Mouse (Mus musculus): ENCODE data around the gene Enc1. TPM values are rescaled to one million over a fixed set of nuclear protein-coding genes. Genes with fewer than 3 reads are reported as not detected.

Enc1 gene
- polyA plus RNA-seq (2012; rRNA removed), result 12.9 and 13.8 TPM in 2 replicates

- no peak for DNase-seq (ENCODE audit: low read depth)
Measured at GRCm38 (mm10) chr13:97240965-97241786, at the start of gene Enc1. Gene Enc1, plus strand, starts transcription at chr13:97241105.

- DNase-seq (ENCODE audit: low read depth), result no peak
Measured at GRCm38 (mm10) chr13:97192649-97193048, 48.3 kb upstream of the Enc1 start.

GRCm38 (mm10) chr13:97193420-97193819, 47.5 kb upstream of the Enc1 start:
- no peak for DNase-seq (ENCODE audit: low read depth)

- no peak for DNase-seq (ENCODE audit: low read depth)
Measured at GRCm38 (mm10) chr13:97196186-97196924, 44.5 kb upstream of the Enc1 start.

GRCm38 (mm10) chr13:97196925-97197218, 44.0 kb upstream of the Enc1 start:
- DNase-seq (ENCODE audit: low read depth), result no peak

GRCm38 (mm10) chr13:97197932-97198562, 42.9 kb upstream of the Enc1 start, which contains the start of gene Hexb:
Gene Hexb, minus strand, starts transcription at chr13:97198357.
- peak; percentile 24 for DNase-seq (ENCODE audit: low read depth)

GRCm38 (mm10) chr13:97199123-97199522, 41.8 kb upstream of the Enc1 start:
- DNase-seq (ENCODE audit: low read depth), result no peak

- DNase-seq (ENCODE audit: low read depth), result no peak
Measured at GRCm38 (mm10) chr13:97201076-97201475, 39.8 kb upstream of the Enc1 start.

GRCm38 (mm10) chr13:97201896-97202295, 39.0 kb upstream of the Enc1 start:
- no peak for DNase-seq (ENCODE audit: low read depth)

- peak; percentile 52 for DNase-seq (ENCODE audit: low read depth)
Measured at GRCm38 (mm10) chr13:97205052-97205701, 35.7 kb upstream of the Enc1 start.

- no peak for DNase-seq (ENCODE audit: low read depth)
Measured at GRCm38 (mm10) chr13:97206046-97206445, 34.9 kb upstream of the Enc1 start.

GRCm38 (mm10) chr13:97207472-97208111, 33.3 kb upstream of the Enc1 start:
- DNase-seq (ENCODE audit: low read depth), result no peak

GRCm38 (mm10) chr13:97208112-97208478, 32.8 kb upstream of the Enc1 start:
- no peak for DNase-seq (ENCODE audit: low read depth)

GRCm38 (mm10) chr13:97208500-97209010, 32.4 kb upstream of the Enc1 start:
- no peak for DNase-seq (ENCODE audit: low read depth)

- DNase-seq (ENCODE audit: low read depth), result no peak
Measured at GRCm38 (mm10) chr13:97214583-97215268, 26.2 kb upstream of the Enc1 start.

GRCm38 (mm10) chr13:97215563-97215962, 25.3 kb upstream of the Enc1 start:
- no peak for DNase-seq (ENCODE audit: low read depth)

GRCm38 (mm10) chr13:97216196-97216595, 24.7 kb upstream of the Enc1 start:
- no peak for DNase-seq (ENCODE audit: low read depth)

GRCm38 (mm10) chr13:97220022-97220421, 20.9 kb upstream of the Enc1 start:
- no peak for DNase-seq (ENCODE audit: low read depth)

- DNase-seq (ENCODE audit: low read depth), result no peak
Measured at GRCm38 (mm10) chr13:97223856-97224255, 17.0 kb upstream of the Enc1 start.

GRCm38 (mm10) chr13:97224341-97224982, 16.4 kb upstream of the Enc1 start:
- no peak for DNase-seq (ENCODE audit: low read depth)

All from gonadal fat pad, adult 2 months (tissue).